Mouse (Mus musculus): ENCODE results near the gene Gpr176.

Gpr176 gene

DNA sequence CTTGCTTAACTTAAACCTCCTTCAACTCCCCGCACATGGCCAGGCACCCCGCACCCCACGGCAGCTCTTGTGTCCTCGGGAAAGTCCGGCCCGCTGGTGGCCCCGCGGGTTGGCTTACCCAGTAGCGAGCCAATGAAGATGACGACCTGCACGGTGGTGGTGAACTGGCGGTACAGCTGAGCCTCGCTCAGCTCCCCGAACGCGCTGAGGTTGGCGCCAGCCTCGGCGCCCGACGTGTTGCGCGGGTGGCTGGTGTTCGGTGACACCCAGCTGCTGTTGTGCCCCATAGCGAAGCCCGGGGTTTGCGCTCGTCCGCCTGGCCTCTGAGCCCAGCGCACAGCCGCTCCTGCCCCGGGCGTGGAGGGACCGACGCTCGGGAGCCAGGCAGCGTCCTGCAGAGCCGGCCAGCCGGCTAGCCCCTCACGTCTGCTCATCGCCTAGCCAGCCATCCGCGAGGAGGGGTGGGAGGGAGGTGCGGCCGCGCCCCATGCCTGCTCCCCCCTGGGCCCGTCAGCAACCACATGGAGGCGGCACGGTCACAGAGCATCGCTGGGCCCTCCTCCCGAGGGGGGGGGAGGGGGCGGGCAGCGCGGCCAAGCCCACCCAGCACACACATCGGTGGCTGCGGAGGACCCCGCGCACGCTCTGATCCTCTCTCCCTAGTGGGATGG is at the start of gene Gpr176:
Gpr176 (minus strand) TSS at position 519 of the 671 bp plus-strand sequence.
- peak; percentile 82 for DNase-seq

DNA sequence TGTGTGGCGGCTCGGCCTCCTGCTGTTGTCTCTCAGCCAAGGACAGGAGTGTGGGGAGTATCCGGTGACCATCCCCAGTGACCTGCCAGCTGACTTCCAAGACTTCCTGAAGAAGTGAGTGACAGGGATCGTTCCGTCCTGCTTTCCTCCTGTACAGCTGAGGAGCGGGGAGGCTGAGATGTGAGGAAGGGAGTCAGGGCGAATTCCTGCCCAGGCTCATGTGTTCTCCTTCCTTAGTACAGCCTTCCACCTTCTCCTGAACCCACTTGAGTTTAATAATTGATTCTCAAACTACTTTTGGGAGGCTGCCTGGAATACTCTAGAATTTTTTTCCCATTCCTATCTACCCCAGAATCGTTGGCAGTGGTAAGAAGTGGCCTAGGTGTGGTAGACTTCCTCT is 49.2 kb upstream of the Gpr176 start:
- DNase-seq, result no peak

DNA sequence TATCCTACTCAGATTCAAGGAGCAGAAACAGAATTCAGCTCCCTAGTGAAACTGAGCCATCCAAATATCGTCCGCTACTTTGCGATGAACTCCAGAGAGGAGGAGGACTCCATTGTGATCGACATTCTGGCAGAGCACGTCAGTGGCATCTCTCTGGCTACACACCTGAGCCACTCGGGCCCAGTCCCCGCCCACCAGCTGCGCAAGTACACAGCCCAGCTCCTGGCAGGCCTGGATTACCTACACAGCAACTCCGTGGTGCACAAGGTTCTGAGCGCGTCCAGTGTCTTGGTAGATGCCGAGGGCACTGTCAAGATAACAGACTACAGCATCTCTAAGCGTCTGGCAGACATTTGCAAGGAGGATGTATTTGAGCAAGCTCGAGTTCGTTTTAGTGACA is 48.7 kb upstream of the Gpr176 start:
- no peak for DNase-seq

DNA sequence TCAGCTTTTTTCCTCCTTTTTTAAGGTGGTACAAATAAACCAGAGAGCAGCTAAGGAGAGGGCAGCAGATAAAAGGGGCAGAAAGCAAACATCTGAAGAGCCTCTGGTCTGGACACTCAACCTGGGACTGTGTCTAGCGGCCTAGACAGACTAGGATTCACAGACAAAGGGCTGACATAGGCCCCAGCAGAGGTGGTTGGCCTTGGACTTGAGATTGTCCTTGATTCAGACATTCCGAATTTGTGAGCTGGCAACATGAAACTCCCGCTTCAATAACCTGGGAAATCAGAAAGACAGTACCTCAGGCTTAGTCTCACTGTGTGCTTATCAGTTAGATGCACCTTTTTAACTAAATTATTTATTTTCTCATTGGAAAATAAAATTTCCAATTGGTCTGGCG is 44.9 kb upstream of the Gpr176 start:
- DNase-seq, result no peak

DNA sequence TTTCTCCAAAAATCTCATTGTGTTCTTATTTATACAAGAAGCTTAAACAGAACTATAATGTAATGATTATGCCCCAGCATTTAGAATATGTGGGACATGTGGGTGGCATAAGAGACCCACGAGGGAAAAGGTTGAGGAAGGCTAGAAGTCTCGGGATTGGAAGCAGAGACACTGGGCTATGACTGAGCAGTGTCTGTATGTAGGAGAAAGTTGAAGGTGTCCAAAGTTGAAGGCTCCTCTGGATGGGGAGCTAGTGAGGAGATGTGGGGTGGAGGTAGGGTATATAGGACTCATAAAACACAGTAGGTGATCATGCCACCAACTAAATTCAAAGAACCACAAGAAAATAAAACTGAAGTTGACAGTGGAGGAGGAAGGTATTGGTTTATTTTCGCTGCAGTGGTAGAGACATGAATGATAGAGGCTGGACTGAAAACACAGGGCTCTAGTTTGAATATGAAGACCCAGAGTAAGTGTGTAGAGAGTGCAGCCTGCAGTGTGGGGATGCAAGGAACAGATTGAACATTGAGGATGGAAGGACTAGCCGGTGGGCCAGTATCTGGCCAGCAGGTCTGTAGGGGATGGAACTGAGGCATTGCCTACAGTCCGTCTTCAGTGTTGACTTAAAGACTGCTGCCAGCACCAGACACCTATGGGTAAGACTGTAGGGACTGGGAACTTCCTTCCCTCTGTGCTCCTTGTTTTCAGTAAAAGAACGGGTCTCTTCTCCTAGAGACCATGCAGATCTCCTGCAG is 42.6 kb upstream of the Gpr176 start:
- no peak for DNase-seq

DNA sequence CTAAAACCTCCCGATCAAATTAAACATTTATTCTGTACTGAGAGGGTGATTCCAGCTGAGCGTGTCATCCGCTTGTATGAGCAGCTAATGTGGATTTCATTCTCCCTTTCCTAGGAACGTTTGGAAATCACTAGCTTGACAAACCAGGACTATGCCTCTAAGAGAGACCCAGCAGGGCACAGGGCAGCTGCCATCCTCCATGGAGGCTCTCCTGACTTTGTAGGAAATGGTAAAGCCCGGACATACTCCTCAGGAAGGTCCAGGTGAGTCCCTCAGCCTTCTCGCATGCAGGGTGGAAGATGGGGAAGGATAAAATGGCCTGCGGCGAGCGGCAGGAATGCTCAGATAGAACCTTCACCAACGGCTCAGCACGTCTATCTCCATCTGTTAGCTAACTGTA is 39.6 kb upstream of the Gpr176 start:
- DNase-seq, result peak; percentile 7

DNA sequence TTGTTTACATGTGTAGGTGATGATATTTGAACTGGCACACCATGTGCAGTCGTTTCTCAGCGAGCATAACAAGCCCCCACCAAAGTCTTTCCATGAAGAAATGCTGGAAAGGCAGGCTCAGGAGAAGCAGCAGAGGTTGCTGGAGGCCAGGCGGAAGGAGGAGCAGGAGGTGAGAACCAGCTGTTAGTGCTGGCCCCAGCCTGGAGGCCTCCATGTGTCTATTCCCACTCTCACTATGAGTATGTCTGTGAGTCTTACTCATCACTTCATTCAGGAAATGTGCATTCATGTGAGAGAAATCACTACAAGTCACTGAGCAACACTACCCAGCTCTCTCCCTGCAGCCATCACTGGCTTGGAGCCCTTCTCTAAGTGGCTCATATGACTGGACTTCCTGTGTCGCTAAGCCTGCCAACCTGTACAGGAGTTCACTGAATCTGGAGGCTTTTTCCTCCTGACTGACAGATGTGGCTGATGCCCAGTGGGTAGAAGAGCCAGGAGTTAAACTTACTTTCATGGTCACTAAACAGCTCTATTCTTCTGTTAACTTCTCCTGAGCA is 35.2 kb upstream of the Gpr176 start:
- peak; percentile 32 for DNase-seq

DNA sequence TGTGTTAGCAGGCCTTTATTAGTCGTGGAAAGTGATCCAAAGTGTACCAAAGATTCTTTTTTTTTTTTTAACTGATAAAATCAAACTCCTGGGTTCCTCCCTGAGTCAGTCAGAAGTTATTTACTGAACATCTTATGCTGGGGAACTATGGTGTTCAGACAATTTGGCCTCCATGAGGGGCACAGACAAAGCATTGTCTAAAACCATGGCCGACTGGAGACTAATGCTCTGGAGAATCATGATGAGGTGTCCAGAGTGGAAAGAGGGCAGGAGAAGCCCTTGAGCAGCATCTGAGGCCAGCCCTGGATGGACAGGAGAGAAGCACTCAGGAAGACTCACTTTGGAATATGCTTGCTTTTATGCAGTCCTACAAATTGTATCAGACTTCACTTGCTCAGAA is 33.6 kb upstream of the Gpr176 start:
- DNase-seq, result no peak

DNA sequence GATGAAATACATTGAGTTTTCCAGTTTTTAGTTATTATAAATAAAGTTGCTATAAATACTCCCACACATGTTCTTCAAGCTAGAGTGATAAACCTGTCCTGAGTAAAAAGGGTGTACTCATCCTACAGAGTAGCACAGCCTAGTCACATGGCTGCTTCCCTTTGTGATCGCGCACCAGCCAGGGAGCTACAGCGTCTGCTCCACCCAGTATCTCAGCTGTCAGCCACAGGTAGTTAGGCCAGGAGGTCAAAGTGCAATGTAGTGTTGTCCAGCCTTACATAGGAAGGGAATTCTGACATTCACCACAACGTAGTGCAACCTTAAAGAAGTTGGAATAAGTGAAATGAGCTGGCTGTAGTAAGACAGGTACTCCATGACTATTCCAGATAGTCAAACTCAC is 32.3 kb upstream of the Gpr176 start:
- no peak for DNase-seq

DNA sequence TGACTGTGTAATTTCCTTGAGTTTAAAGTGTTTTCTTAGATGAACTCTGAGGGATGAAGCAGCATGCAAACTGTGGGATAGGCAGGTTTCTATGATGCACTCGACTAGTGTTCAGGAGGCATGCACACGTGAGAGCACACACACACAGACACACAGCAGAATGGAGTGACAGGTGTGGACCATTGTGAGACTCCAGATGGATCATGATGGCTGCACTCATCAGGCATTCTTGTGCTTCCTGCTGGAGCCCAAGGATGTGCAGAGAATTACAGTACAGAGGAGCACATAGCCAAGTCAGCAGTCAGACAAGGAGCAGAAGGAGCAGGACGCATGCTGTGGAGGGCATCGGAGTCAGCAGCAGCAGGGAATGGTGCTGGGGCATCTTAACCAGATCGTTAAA is 31.1 kb upstream of the Gpr176 start:
- DNase-seq, result no peak

DNA sequence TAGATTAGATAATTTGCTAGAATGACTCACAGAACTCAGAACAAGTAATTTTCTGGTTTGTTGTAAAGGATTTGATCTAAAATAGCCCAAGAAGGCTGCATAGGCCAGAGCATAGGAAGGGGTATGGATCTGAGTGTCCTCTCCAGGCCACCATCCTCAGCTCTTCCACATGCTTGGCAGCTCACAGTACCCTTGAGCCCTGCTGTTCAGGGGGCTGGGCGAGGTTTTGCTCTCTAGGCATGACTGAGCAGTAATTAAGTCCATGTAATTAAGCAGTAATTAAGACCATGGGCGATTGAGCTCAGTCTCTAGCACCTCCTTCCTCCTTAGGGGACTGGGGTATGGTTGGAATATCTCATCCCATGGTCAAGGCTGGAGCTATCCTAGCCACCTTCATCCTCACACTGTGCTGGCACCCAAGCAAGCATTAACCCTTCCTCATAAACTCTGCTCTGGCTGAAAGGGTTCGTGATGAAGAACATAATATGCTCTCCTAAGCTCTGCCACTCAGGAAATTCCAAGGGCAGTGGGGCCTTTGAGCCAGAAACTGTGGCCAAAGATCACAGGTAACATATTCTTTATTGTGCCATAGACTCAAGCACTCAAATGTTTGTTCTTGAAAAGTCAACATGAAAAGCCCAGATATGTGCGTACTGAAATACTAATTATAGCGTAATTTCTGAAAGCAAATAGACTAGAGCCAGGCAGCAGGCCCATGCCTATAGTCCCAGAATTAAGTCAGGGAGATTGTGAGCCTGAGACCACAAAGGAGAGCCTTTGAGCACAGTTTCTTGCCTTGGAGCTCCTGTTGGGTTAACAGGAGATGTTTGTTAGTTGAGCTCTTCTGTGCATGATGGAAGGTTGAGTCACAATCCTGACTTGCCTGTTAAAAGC is 28.9 kb upstream of the Gpr176 start:
- peak; percentile 74 for DNase-seq

DNA sequence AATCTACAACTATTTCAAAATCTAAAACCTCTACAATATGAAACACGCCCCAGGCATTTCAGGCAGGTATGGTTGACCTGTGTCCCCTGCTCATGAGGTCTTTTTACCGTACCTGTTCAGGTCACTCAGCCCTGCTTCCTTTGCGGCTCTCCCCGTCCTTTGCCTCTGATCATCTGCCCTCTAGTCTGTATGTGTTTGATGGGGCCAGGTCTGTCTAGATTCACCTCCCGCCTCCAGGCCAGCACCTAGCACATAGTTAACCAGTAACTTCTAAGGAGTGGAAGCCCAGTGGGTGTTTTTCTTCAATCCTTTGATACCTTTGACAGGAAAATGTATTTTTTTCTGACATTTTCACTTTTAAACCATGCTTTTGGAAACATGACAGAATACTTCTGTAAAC is 26.5 kb upstream of the Gpr176 start:
- DNase-seq, result no peak

DNA sequence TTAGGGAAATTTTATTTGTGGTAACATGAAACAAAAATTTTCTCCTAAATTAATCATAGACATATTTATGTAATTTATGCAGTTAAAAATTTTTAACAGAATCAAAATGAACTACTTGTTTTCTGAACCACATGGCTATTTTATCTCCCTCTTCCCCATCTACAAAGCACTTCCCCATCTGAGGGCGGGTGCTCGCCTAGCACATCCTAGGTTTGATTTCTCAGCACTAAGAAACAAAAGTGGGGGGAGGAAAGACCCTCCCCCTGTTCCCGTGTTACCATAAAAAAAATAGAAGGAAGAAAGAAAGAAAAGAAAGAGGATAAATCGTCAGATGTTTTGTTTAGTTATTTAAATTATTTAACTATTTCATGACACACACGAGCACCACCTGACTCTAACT is 18.0 kb upstream of the Gpr176 start:
- no peak for DNase-seq

DNA sequence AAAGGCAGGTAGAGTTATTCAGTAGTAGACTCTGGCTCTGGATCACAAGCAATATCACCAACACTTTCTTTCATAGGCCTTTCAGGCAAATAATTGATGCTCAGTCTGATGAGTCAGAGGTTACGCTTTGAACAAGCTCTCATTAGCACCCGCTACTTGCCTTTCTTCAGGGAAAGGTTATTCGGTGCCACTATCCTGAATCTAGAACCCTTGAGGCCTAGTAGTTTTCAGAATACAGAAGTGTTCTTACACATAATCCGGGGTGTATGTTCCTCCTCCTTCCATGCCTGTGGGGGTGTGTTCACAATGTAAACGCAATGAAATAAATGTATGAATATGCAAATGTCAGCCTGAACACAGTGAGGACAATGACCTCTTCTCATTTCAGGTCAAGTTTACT is 16.9 kb upstream of the Gpr176 start:
- DNase-seq, result no peak

DNA sequence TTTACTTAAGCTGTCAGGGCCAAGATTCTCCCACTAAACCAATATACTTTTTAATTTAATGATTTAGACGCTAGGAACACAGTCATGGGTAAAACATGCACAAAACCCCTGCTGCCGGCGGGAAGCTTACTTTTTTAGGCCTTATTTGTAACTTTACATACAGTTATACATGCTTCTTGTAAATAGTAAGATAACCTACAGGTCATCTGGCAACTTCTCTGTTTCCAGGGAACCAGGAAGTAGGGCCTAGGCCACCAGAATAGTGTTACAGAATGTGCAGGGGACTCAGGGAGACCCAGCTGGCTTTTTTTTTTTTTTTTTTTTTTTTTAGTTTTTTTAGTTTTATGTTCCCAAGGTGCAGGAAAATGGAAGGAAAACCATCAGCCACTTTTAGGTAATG is 16.4 kb upstream of the Gpr176 start:
- no peak for DNase-seq

DNA sequence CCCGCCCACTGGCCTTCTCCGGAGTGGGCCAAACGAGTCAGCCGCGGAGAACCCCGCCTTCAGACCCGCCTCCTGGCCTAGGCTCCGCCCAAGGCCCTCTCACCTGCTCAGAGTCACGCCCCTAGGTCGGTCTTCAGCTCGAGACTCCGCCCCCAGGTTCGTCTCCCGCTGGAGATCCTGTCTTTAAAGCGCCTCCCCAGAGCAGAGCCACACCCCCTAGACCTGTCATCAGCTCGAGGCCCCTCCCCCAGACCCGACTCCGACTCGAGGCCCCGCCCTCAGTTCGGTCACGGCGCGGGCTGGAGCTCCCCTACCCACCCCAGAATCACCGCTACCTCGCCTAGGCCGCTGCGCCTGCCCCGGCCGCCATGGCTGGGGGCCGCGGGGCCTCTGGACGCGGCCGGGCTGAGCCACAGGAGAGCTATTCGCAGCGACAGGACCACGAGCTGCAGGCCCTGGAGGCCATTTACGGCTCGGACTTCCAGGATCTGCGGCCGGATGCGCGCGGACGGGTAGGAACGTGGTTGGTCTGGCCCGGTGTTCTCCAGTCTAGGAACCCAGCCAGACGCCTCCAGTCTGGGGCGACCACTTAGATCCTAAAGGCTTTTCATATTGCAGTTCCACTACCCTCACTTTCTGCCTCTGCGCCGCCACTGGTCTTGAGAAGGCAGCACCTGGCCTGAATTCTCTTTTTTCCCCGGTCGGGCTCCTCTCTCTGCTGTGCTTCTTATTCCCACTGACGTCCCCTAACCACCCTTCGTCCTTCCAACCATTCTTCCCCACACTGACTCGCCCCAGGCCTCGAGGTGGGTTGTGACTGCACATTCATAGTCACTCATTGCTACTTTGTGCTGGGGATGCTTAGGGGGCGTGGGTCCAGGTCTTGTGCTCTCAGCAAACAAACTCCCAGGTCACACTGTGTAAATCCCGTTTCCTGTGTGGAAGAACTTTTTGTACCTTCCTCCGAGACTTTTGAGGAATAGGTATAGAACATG is 15.4 kb upstream of the Gpr176 start, which contains the start of gene Eif2ak4:
Eif2ak4 (plus strand) TSS at position 278 of the 995 bp plus-strand sequence.
- DNase-seq, result peak; percentile 98

DNA sequence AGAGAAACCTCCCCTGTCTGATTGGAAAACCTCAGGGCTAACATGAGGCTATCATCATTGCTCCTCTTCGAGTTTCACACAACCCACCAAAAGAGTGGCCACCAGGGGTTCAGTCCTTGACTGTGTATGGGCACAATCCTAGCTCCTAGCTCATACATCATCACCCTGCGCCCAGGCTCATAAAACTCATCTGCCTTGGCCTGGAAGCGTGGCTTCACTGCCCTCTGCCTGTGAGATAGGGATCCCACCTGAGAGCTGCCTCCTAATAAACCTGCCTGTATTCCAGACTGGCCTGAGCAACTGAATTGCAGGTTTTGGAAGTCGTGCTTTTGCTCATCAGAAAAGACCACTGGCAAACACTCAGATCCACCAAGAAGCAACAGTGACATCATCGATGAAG is 10.2 kb upstream of the Gpr176 start:
- peak; percentile 27 for DNase-seq

DNA sequence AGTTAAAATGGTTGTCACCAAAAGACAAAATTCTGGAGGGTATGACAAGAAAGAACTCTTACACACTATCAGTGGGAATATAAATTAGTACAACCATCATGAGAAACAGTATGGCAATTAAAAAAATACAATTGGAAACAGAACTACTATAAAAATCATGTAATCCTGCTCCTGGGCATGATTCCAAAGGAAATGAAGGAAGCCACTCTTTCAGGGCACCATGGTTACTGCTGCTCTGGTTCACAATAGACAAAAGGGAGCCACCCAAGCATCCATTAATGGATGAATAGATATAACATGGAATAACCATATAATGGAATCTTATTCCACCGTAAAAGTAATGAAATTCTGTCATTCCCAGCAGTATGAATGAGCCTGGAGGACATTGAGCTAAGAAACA is 6.5 kb upstream of the Gpr176 start:
- peak; percentile 80 for DNase-seq

DNA sequence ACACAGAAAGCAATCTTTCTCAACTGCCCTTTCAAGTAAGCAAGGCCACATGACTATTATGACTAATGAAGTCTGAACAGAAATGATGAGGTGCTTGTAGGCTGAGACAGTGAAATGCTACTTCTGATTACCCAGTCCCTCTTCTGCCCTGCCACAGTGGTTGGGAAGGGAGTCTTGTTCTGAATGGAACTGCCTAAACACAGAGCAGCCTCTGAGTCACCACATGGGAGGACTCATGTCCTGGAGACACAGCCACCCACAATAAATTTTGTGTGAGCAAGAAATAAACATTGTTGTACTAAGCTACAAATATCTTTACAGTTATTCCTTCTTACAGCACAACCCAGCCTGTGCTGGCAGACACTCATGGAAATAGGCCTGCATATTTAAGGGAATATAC is 2.7 kb upstream of the Gpr176 start:
- DNase-seq, result no peak

DNA sequence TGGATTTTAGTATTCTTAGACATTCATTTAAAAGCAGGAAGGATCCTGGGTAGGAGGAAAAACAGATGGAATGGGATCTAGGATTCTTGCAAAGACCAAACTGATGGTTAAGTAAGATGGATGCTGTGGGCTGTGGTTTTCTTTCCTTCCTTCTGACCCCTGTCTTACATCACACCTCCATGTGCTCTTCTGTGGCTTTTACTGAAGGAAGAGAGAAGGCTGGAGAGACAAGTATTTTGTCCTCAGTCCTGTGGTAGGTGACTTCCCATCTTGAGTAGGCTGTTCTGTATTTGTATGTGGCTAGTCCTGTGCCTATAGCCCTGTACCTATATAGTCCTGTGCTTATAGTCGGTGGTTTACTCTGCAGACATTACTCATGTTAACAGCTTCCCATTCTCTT is 2.3 kb upstream of the Gpr176 start:
- no peak for DNase-seq

DNA sequence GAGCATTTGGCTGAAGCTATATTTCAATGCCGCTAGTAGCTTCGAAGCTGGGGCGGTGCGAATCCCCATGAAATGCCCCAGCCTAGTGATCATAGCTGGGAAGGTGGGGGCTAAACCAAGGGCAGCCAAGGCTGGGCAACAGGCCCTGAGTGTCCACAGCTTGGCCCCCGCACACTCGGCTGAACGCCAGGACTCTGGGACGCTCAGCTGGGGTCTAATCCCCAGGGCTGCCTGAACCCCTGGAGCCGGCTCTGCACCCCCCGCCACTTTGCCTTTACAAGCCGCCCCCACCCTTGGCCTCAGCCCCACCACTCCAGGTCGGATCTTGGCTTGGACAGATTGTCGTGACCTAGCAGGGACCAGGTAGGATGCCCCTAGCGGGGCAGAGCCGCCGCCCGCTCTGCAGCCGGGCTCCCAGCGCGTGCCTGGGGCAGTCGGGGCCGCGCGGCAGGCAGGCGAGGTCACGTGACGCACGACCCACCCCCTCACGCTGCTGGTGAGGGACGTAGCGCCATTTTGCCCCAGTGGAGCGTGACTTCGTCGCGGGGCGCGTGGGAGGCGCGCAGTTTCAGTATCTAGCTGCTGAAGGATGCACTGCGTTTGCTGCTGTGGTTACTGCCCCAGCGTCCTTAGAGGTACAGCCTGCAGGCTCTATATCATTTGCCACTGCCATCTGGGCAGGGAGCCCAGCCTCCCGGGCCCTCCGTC is 507 bp upstream of the Gpr176 start:
- DNase-seq, result peak; percentile 92

All from retina, postnatal 1 day (tissue).